Mouse (Mus musculus) left cerebral cortex, postnatal 25 days (tissue): Measurements from ENCODE around the gene Golga3. TPM values are rescaled to one million over a fixed set of nuclear protein-coding genes. Genes with fewer than 3 reads are reported as not detected.

ENCODE experiments used
- DNase-seq, 2 experiments: peaks; one replicate each; pipeline ENCODE4 v3.0.0; 2022; ENCODE audit warnings: low spot score in 2 of 2, mixed read lengths in 1 of 2
- intact Hi-C: fragments of 180-260 bp; cut with DNase I; formaldehyde crosslinking; loops from one replicate; pipeline ENCODE4 v1.15.1; 2025
- total RNA-seq, 2 experiments: library from RNA; stranded (reverse); gene quantifications; 2 replicates each; pipeline ENCODE4 v1.2.3; 2021

Gene Golga3
- 10 to 100 TPM; 42.3 to 44.4 TPM for total RNA-seq

GRCm38 (mm10) chr5:110176362-110177020 is at the start of gene Golga3:
TSS of gene Golga3 (plus strand) at chr5:110176701.
- peak; percentile 92 to 95 for DNase-seq
- intact Hi-C loops: no loop called here

DNA sequence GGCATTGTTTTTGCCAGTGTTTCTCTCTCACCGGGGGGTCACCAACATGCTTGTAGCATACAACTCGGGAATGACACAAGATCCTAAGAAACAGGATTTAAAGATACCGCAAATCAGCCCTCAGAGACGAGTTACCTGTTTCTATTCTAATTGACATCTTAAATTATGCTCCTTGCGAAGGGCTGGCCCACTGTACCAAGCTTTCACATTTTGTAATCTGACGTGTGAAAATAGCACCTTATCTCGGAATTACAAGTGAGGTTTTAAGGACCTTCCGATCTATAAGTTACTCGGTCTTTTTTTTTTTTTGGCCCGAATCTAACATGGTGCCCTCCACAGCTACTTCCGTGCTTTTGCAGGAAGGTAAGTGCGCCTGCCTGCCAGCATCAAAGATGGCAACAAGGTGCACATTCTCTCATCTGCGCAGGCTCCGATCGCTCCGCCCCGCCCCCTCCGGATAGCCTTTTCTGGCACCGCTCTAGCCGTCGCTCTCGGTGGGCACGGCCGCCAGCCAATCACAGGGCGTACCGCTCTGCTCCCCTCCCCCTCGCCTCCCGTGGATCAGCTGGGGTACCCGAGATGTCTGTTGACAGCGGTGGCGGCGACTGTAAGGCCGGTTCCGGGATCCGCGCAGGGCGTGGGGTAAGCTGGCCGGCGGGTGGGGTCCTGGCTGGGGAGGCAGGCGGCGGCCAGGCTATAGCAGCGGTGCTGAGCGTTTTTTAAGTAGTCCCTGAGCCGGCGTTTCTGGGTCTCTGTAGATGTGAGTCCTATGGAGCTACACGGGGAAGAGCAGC is 41.0 kb upstream of the Golga3 start, which contains the start of gene Chfr:
Gene Chfr (plus strand): TSS at position 550 of the 794 bp plus-strand sequence.
- intact Hi-C loops: loop anchor here (1.0 kb wide), 1 partner anchor 25 kb away; the partner anchor contains the start of gene Zfp605
- DNase-seq: peak; percentile 100

GRCm38 (mm10) chr5:110136087-110136464 is 40.4 kb upstream of the Golga3 start:
- intact Hi-C loops: no loop called here
- no peak for DNase-seq

DNA sequence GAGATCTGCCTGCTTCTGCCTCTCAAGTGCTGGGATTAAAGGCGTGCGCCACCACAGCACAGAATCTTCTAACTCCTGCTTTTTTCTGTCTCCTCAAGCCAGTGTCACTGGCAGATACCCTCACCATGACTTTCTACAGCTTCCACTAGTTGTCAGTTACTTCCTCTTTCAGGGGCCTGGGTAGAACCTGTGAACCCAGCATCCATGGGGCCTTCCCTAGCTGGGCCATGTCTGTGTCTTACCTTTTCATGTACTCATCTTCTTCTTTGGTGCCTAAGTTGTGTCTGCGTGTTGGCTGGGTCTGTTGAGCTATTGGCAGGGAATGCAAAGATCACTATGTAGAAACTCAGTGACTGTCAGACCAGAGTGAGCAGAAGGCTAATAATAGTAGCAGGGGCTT is 38.7 kb upstream of the Golga3 start:
- no peak for DNase-seq
- intact Hi-C loops: no loop called here

DNA sequence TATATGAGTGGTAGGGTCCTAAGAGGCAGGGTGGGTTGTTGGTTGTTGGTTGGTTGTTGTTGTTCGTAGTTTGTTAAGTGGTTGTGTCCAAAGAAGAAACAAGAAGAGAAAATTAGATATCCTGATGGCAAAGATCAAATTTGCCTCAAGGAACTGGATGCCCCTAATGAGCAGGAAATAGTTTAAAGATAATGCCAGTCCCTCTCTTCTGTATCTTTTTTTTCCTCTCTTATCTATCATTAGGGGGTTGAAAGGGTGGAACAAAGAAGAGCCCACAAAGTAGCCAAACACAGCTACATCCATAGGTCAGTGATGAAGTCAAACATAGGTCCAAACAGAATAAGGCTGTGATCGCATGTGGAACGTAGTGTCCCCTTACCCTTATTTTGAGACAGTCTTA is 37.2 kb upstream of the Golga3 start:
- no peak for DNase-seq
- intact Hi-C loops: no loop called here

GRCm38 (mm10) chr5:110140424-110140823 is 36.1 kb upstream of the Golga3 start:
- no peak for DNase-seq
- intact Hi-C loops: no loop called here

DNA sequence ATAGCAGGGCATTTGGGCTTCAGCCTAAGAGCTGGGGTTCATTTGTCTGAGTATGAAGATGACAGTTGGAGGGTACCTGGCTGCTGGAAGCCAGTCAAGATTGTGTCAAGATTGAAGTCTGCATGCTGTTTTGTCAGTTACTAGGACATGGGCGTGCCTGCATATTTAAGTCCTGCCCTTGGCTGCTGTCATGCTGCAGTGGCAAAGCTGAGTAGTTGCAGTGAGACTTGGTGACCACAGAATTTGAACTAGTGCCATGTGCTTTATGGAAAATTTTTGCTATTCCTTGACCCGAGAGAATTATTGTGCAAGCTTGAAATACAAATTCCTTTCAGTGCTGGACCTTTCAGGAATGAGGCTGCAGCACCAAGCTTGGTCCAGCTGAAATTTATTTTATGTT is 34.2 kb upstream of the Golga3 start:
- DNase-seq: no peak
- intact Hi-C loops: no loop called here

GRCm38 (mm10) chr5:110143007-110143406 is 33.5 kb upstream of the Golga3 start:
- no peak for DNase-seq
- intact Hi-C loops: no loop called here

GRCm38 (mm10) chr5:110169374-110169773 is 7.1 kb upstream of the Golga3 start:
- intact Hi-C loops: no loop called here
- peak in 1 of 2 experiments; percentile 54 for DNase-seq

DNA sequence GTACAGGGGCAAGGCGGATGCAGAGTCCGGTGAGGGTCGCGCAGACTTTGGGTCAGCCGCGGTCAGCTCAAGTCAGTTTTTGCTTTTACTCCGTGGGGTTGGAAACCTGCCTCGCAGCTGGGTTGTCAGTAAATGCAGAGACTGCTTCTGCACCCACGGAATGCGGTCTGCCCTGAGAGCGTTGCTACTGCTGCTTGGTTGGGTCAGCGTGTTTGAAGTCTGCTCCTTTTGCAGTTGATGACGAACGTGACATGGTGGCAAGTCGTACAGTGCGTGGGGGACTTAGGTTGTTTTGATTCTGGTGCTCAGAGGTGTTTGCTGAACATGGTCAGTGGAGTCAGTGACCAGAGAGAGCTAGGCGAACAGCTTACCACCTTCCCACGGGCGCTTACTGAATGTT is 520 bp downstream of the Golga3 start:
- no peak for DNase-seq
- intact Hi-C loops: no loop called here

GRCm38 (mm10) chr5:110178628-110179027 is 2.1 kb downstream of the Golga3 start:
- intact Hi-C loops: no loop called here
- no peak for DNase-seq

- intact Hi-C loops: no loop called here
- DNase-seq: no peak
Observed at GRCm38 (mm10) chr5:110181716-110182115, 5.2 kb downstream of the Golga3 start.

DNA sequence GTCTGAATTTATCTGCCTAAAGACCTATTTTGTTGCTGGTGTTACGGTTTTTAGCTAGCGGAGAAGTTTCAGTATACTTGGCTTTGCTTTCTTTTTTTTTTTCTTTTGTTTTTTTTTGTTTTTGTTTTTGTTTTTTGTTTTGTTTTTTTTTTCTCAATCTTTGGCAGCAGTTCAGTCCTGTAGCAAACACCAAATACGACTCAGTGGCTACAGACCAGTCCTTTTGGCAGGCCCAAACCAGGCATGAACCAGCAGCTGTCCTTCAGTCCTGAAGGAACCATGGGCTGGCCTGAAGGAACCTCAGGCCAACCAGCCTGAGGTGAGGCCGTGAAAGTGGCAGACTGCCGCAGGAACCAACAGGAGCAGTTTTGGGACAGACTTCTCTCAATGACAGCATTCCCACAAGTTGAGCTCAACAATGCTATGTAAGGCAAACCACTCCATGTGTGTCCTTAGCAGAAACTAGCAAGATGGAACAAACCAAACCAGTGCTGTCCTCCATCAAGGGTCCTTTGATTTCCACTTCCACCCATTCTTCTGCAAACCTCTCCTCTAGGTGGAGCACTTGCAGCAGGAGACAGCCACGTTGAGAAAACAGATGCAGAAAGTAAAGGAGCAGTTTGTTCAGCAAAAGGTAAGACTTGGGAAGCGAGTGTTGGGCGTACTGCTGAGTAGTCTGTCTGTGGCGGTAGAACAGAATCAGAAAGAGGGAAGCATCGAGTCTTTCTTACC is 26.8 kb downstream of the Golga3 start:
- intact Hi-C loops: loop anchor here (5.0 kb wide), 2 partner anchors 41 to 54 kb away; no protein-coding TSS in a partner anchor
- DNase-seq: no peak

DNA sequence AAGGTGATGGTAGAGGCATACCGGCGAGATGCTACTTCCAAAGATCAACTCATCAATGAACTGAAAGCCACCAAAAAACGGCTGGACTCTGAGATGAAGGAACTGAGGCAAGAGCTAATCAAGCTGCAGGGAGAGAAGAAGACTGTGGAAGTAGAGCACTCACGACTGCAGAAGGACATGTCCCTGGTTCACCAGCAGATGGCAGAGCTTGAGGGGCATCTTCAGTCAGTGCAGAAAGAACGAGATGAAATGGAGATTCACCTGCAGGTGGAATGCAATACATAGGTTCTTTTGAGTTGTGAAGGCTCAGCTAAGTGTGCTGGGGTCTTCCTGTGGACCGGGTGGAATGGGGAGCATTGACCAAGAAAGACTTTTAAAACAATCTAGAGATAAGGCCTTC is 28.3 kb downstream of the Golga3 start:
- intact Hi-C loops: loop anchor here (5.0 kb wide), 2 partner anchors 42 to 53 kb away; no protein-coding TSS in a partner anchor
- DNase-seq: no peak

DNA sequence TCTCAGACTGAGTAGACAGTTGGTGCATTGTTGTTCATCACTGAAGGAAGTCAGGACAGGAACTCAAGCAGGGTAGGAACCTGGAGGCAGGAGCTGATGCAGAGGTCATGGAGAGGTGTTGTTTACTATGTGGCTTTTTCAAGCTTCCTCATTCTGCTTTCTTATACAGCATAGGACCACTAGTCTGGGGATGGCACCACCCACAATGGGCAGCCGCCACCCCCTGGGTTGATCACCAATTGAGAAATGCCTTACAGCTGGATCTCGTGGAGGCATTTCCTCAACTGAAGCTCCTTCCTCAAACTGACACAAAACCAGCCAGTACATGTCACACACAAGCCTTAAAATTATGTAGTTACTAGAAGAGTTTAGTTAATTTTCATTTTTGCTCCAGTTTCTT is 34.8 kb downstream of the Golga3 start:
- DNase-seq: no peak
- intact Hi-C loops: no loop called here

DNA sequence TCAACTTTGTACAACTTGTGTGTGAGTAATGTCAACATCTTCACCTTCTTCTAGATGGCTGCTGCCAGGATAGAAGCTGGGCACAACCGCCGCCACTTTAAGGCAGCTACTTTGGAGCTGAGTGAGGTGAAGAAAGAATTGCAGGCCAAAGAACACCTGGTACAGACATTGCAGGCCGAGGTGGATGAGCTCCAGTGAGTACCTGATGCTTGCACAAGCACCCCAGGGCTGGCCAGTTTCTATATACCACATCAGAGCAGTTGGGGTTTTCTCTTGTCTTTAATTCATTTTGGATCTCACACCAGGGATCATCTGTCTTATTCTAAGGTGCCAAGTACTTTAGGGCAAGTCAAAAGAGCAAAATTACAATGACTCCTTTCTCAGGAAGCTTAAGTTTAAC is 40.3 kb downstream of the Golga3 start:
- intact Hi-C loops: no loop called here
- no peak for DNase-seq

DNA sequence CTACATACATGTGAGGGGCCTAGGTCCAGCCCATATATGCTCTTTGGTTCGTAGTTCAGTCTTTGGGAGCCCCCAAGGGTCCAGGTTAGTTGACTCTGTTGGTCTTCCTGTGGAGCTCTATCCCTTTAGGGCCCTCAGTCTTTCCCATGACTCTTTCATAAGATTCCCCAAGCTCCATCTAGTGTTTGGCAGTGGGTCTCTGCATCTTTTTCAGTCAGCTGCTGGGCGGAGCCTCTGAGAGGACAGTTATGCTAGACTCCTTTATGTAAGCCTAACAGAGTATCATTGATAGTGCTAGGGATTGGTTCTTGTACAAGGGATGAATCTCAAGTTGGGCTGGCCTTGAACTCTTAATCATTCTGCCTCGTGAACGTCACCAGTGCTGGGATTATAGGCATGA is 43.8 kb downstream of the Golga3 start:
- intact Hi-C loops: no loop called here
- no peak for DNase-seq

DNA sequence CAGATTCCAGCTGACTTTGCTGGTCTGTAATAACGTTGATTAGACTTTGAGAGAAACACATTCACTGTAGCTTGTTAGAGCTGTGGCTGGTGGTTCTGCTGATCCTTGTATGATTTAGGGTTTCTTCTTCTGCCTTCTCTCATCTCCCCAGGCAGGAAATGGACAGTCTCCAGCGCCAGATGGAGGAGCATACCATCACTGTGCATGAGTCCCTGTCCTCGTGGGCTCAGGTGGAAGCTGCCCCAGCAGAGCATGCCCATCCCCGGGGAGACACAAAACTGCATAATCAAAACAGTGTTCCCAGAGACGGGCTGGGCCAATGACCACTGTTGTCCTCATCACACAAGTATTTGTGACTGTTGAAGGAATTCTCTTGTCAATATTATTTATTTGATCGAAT is 46.3 kb downstream of the Golga3 start:
- intact Hi-C loops: no loop called here
- no peak for DNase-seq

DNA sequence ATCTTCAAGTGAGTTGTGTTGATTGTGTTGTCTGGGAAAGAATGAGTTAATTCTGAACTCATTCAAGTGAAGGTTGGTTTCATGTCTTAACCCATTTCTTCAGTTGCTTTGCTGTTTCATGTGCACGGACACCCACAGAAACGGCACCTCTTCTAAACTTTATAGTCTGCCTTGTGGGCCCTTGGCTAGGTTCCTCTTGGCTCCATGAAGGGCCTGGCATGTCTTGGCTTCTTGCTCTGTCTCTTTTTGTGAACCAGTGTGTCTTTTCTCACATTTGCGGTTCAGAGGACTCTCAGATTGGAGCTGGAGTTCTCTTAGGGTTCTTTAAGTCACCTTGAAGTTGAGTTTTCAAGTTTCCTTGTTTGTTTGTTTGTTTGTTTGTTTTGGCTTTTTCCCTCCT is 48.6 kb downstream of the Golga3 start:
- intact Hi-C loops: no loop called here
- DNase-seq: no peak

GRCm38 (mm10) chr5:110227336-110227883 is 50.9 kb downstream of the Golga3 start:
- intact Hi-C loops: no loop called here
- DNase-seq: no peak
